Mouse (Mus musculus): ENCODE data around the gene Tmcc1. TPM values are rescaled to one million over a fixed set of nuclear protein-coding genes. Genes with fewer than 3 reads are reported as not detected.

The Tmcc1 gene
- total RNA-seq, 2 experiments from 2014 or later = 11.0 to 12.6 TPM

GRCm38 (mm10) chr6:115997726-115998311, 195.5 kb downstream of the Tmcc1 start:
- no peak for ATAC-seq (replicated peaks; ENCODE audit: low FRiP score, poor library complexity, severe bottlenecking)

GRCm38 (mm10) chr6:115996171-115996851, 197.0 kb downstream of the Tmcc1 start:
- no peak for ATAC-seq (replicated peaks; ENCODE audit: low FRiP score, poor library complexity, severe bottlenecking)

GRCm38 (mm10) chr6:115995531-115995941, 197.8 kb downstream of the Tmcc1 start:
- ATAC-seq (replicated peaks; ENCODE audit: low FRiP score, poor library complexity, severe bottlenecking) = no peak

GRCm38 (mm10) chr6:115994877-115995520, 198.3 kb downstream of the Tmcc1 start, which contains the start of gene Plxnd1:
Plxnd1 (minus strand) TSS chr6:115995005.
- ATAC-seq (replicated peaks; ENCODE audit: low FRiP score, poor library complexity, severe bottlenecking) = peak; percentile 53; the same call in 1 of the 2 replicates

GRCm38 (mm10) chr6:115994146-115994876, 199.0 kb downstream of the Tmcc1 start:
- ATAC-seq (replicated peaks; ENCODE audit: low FRiP score, poor library complexity, severe bottlenecking) = no peak

GRCm38 (mm10) chr6:115993463-115994145, 199.7 kb downstream of the Tmcc1 start:
- no peak for ATAC-seq (replicated peaks; ENCODE audit: low FRiP score, poor library complexity, severe bottlenecking)

GRCm38 (mm10) chr6:115992981-115993380, 200.3 kb downstream of the Tmcc1 start:
- ATAC-seq (replicated peaks; ENCODE audit: low FRiP score, poor library complexity, severe bottlenecking) = no peak

GRCm38 (mm10) chr6:115991881-115992620, 201.2 kb downstream of the Tmcc1 start:
- no peak for ATAC-seq (replicated peaks; ENCODE audit: low FRiP score, poor library complexity, severe bottlenecking)

- no peak for ATAC-seq (replicated peaks; ENCODE audit: low FRiP score, poor library complexity, severe bottlenecking)
These were observed 202.0 kb downstream of the Tmcc1 start for GRCm38 (mm10) chr6:115991108-115991880.

- ATAC-seq (replicated peaks; ENCODE audit: low FRiP score, poor library complexity, severe bottlenecking) = no peak
These were observed 202.8 kb downstream of the Tmcc1 start for GRCm38 (mm10) chr6:115990479-115990878.

GRCm38 (mm10) chr6:115990056-115990455, 203.2 kb downstream of the Tmcc1 start:
- no peak for ATAC-seq (replicated peaks; ENCODE audit: low FRiP score, poor library complexity, severe bottlenecking)

- no peak for ATAC-seq (replicated peaks; ENCODE audit: low FRiP score, poor library complexity, severe bottlenecking)
These were observed 203.7 kb downstream of the Tmcc1 start for GRCm38 (mm10) chr6:115989607-115990006.

- ATAC-seq (replicated peaks; ENCODE audit: low FRiP score, poor library complexity, severe bottlenecking) = no peak
These were observed 204.3 kb downstream of the Tmcc1 start for GRCm38 (mm10) chr6:115989032-115989431.

GRCm38 (mm10) chr6:115987096-115987747, 206.1 kb downstream of the Tmcc1 start:
- no peak for ATAC-seq (replicated peaks; ENCODE audit: low FRiP score, poor library complexity, severe bottlenecking)

- no peak for ATAC-seq (replicated peaks; ENCODE audit: low FRiP score, poor library complexity, severe bottlenecking)
These were observed 206.7 kb downstream of the Tmcc1 start for GRCm38 (mm10) chr6:115986472-115987095.

GRCm38 (mm10) chr6:115985622-115986021, 207.7 kb downstream of the Tmcc1 start:
- no peak for ATAC-seq (replicated peaks; ENCODE audit: low FRiP score, poor library complexity, severe bottlenecking)

GRCm38 (mm10) chr6:115984580-115984979, 208.7 kb downstream of the Tmcc1 start:
- ATAC-seq (replicated peaks; ENCODE audit: low FRiP score, poor library complexity, severe bottlenecking) = no peak

Data from erythroid progenitor cell, adult 5-6 weeks (primary cell).